Mouse (Mus musculus) embryonic facial prominence, embryonic 15.5 days (tissue): Measurements from ENCODE around the gene Kctd11. TPM values are rescaled to one million over a fixed set of nuclear protein-coding genes. Genes with fewer than 3 reads are reported as not detected.

Experiments
- ATAC-seq: fragments of 200-750 bp; cut with Nextera tagmentation; 2 replicates; pipeline ENCODE4 v1.8.0; 2017; ENCODE audit warnings: low read depth, moderate TSS enrichment; ENCODE audit not compliant: insufficient number of reproducible peaks, low FRiP score, low TSS enrichment
- H3K27ac ChIP-seq: fragments of 300-500 bp; sonication (generic); replicated peaks from 2 replicates; pipeline ENCODE4 v1.5.1; 2015; ENCODE audit warnings: mild to moderate bottlenecking, inconsistent platforms
- H3K27me3 ChIP-seq: fragments of 300-500 bp; sonication (generic); 2 replicates; pipeline ENCODE4 v1.6.1; 2015; ENCODE audit warnings: inconsistent platforms
- H3K36me3 ChIP-seq: fragments of 300-500 bp; sonication (generic); 2 replicates; pipeline ENCODE4 v1.6.1; 2015; ENCODE audit warnings: mild to moderate bottlenecking, inconsistent platforms
- H3K4me1 ChIP-seq: fragments of 300-500 bp; sonication (generic); 2 replicates; pipeline ENCODE4 v1.6.1; 2015; ENCODE audit warnings: inconsistent platforms
- H3K4me2 ChIP-seq: fragments of 300-500 bp; sonication (generic); replicated peaks from 2 replicates; pipeline ENCODE4 v1.6.1; 2015; ENCODE audit warnings: mild to moderate bottlenecking, inconsistent platforms
- H3K4me3 ChIP-seq: fragments of 300-500 bp; sonication (generic); replicated peaks from 2 replicates; pipeline ENCODE4 v1.5.1; 2015; ENCODE audit warnings: mild to moderate bottlenecking, inconsistent platforms
- H3K9ac ChIP-seq: fragments of 300-500 bp; sonication (generic); 2 replicates; pipeline ENCODE4 v1.6.1; 2015; ENCODE audit warnings: inconsistent platforms
- H3K9me3 ChIP-seq: fragments of 300-500 bp; sonication (generic); replicated peaks from 2 replicates; pipeline ENCODE4 v1.6.1; 2016; ENCODE audit warnings: inconsistent platforms
- WGBS: fragments of 180-500 bp; shearing (Covaris S2); methylation state at CpG from one replicate; pipeline ENCODE4 v1.1.7; 2015; 5-methylcytosine and 5-hydroxymethylcytosine counted together
- polyA plus RNA-seq: library from polyadenylated mRNA; unstranded; fragments of >200 nt; fragmentation: Nextera tagmentation; extraction: Ambion mirVana; gene quantifications from 2 replicates; pipeline ENCODE4 v1.2.1, GENCODE M21; 2015

The Kctd11 gene
- polyA plus RNA-seq, 1 experiment from 2014 or later, result 18.1 TPM

GRCm38 (mm10) chr11:69910781-69911560 lies 29.8 kb upstream of the Kctd11 start:
- no peak overlapping the region for H3K4me3 ChIP-seq
- no peak for ATAC-seq
- peaks cover 85% of the 10 kb centered on the region for H3K36me3 ChIP-seq
- H3K9me3 ChIP-seq, result no peaks in the 10 kb centered on the region
- H3K27me3 ChIP-seq, result no peaks in the 10 kb centered on the region
- 94% methylated on average over 17 of the region's 17 CpGs for WGBS
- H3K4me1 ChIP-seq, result peaks cover 25% of the 10 kb centered on the region
- no peak overlapping the region for H3K9ac ChIP-seq
- H3K4me2 ChIP-seq, result no peak overlapping the region
- no peak overlapping the region for H3K27ac ChIP-seq

GRCm38 (mm10) chr11:69910177-69910576 lies 29.0 kb upstream of the Kctd11 start:
- Histone ChIP-seq H3K27ac (no peak overlapping the region), H3K4me1 (peaks cover 17% of the 10 kb centered on the region), H3K4me3 (no peak overlapping the region), H3K4me2 (no peak overlapping the region), H3K27me3 (no peaks in the 10 kb centered on the region), H3K36me3 (peaks cover 85% of the 10 kb centered on the region), H3K9me3 (no peaks in the 10 kb centered on the region), H3K9ac (no peak overlapping the region)
- 91% methylated on average over 8 of the region's 8 CpGs for WGBS
- no peak for ATAC-seq

GRCm38 (mm10) chr11:69909174-69909573 lies 28.0 kb upstream of the Kctd11 start:
- Histone ChIP-seq H3K27me3 (no peaks in the 10 kb centered on the region), H3K9me3 (no peaks in the 10 kb centered on the region), H3K4me3 (no peak overlapping the region), H3K4me2 (no peak overlapping the region), H3K27ac (no peak overlapping the region), H3K4me1 (peaks cover 8% of the 10 kb centered on the region), H3K36me3 (peaks cover 89% of the 10 kb centered on the region), H3K9ac (no peak overlapping the region)
- no peak for ATAC-seq
- 86% methylated on average over 5 of the region's 5 CpGs for WGBS

- 92% methylated on average over 11 of the region's 11 CpGs for WGBS
- Histone ChIP-seq H3K4me3 (no peak overlapping the region), H3K4me2 (no peak overlapping the region), H3K36me3 (peaks cover 95% of the 10 kb centered on the region), H3K9ac (no peak overlapping the region), H3K9me3 (no peaks in the 10 kb centered on the region), H3K4me1 (peaks cover 8% of the 10 kb centered on the region), H3K27ac (no peak overlapping the region), H3K27me3 (no peaks in the 10 kb centered on the region)
- ATAC-seq, result no peak
Measured at GRCm38 (mm10) chr11:69908645-69909044, 27.4 kb upstream of the Kctd11 start.

- no peak overlapping the region for H3K4me2 ChIP-seq
- 97% methylated on average over 9 of the region's 9 CpGs for WGBS
- no peaks in the 10 kb centered on the region for H3K9me3 ChIP-seq
- H3K9ac ChIP-seq, result no peak overlapping the region
- ATAC-seq, result no peak
- H3K4me1 ChIP-seq, result peaks cover 22% of the 10 kb centered on the region
- no peaks in the 10 kb centered on the region for H3K27me3 ChIP-seq
- H3K4me3 ChIP-seq, result no peak overlapping the region
- H3K27ac ChIP-seq, result no peak overlapping the region
- peaks cover 55% of the 10 kb centered on the region for H3K36me3 ChIP-seq
Measured at GRCm38 (mm10) chr11:69904311-69904710, 23.1 kb upstream of the Kctd11 start.

GRCm38 (mm10) chr11:69902972-69903371 lies 21.8 kb upstream of the Kctd11 start:
- no peak for ATAC-seq
- H3K9me3 ChIP-seq, result no peaks in the 10 kb centered on the region
- no peak overlapping the region for H3K27ac ChIP-seq
- H3K4me1 ChIP-seq, result peaks cover 27% of the 10 kb centered on the region
- 87% methylated on average over 13 of the region's 13 CpGs for WGBS
- H3K4me3 ChIP-seq, result peak overlapping the region; percentile 72
- H3K9ac ChIP-seq, result no peak overlapping the region
- H3K36me3 ChIP-seq, result peaks cover 42% of the 10 kb centered on the region
- no peaks in the 10 kb centered on the region for H3K27me3 ChIP-seq
- peak overlapping the region; percentile 83 for H3K4me2 ChIP-seq

- Histone ChIP-seq H3K27me3 (no peaks in the 10 kb centered on the region), H3K4me1 (peaks cover 27% of the 10 kb centered on the region), H3K9me3 (no peaks in the 10 kb centered on the region), H3K36me3 (peaks cover 32% of the 10 kb centered on the region), H3K9ac (peak overlapping the region; percentile 86), H3K27ac (peak overlapping the region; percentile 99), H3K4me2 (peak overlapping the region; percentile 83), H3K4me3 (peak overlapping the region; percentile 72)
- ATAC-seq, result no peak
- under 1% methylated on average over 39 of the region's 39 CpGs for WGBS
Measured at GRCm38 (mm10) chr11:69901993-69902392, 20.8 kb upstream of the Kctd11 start.

- WGBS, result under 1% methylated on average over 42 of the region's 42 CpGs
Measured at GRCm38 (mm10) chr11:69901406-69901846, 20.2 kb upstream of the Kctd11 start.

GRCm38 (mm10) chr11:69900471-69901405 lies 19.5 kb upstream of the Kctd11 start, which contains the start of the genes 2810408A11Rik and Neurl4:
2810408A11Rik (minus strand) TSS chr11:69900987.
Neurl4 (plus strand) TSS chr11:69901072.
- peak; percentile 94 for ATAC-seq
- H3K4me2 ChIP-seq, result peak within 1 kb of the TSS; percentile 83

More at GRCm38 (mm10) chr11:69901406-69901846, 20.2 kb upstream of the Kctd11 start:
- Histone ChIP-seq H3K4me2 (peak overlapping the region; percentile 83), H3K36me3 (peaks cover 27% of the 10 kb centered on the region), H3K4me1 (peaks cover 27% of the 10 kb centered on the region), H3K27ac (peak overlapping the region; percentile 99), H3K27me3 (no peaks in the 10 kb centered on the region), H3K4me3 (peak overlapping the region; percentile 72), H3K9me3 (no peaks in the 10 kb centered on the region), H3K9ac (peak overlapping the region; percentile 86)
- peak; percentile 81 for ATAC-seq

GRCm38 (mm10) chr11:69899870-69900269 lies 18.7 kb upstream of the Kctd11 start:
- Histone ChIP-seq H3K9ac (peak overlapping the region; percentile 86; the same call in 1 of the 2 replicates), H3K9me3 (no peaks in the 10 kb centered on the region), H3K27me3 (no peaks in the 10 kb centered on the region), H3K4me2 (peak overlapping the region; percentile 83), H3K36me3 (peaks cover 12% of the 10 kb centered on the region), H3K4me3 (peak overlapping the region; percentile 72), H3K27ac (peak overlapping the region; percentile 99; the same call in 1 of the 2 replicates), H3K4me1 (peaks cover 27% of the 10 kb centered on the region)
- ATAC-seq, result no peak
- whole genome bisulfite sequencing, result 17% methylated on average over 4 of the region's 4 CpGs

More at GRCm38 (mm10) chr11:69900471-69901405, 19.5 kb upstream of the Kctd11 start, which contains the start of the genes 2810408A11Rik and Neurl4:
- no peaks in the 10 kb centered on the region for H3K9me3 ChIP-seq
- H3K4me3 ChIP-seq, result peak within 1 kb of the TSS; percentile 72
- peak within 1 kb of the TSS; percentile 86 for H3K9ac ChIP-seq
- peak within 1 kb of the TSS; percentile 99 for H3K27ac ChIP-seq
- H3K27me3 ChIP-seq, result no peaks in the 10 kb centered on the region
- under 1% methylated on average over 38 of the region's 38 CpGs for WGBS
- peaks cover 20% of the 10 kb centered on the region for H3K36me3 ChIP-seq
- H3K4me1 ChIP-seq, result peaks cover 27% of the 10 kb centered on the region

- Histone ChIP-seq H3K4me2 (no peak within 1 kb of the TSS), H3K27ac (no peak within 1 kb of the TSS), H3K9me3 (no peaks in the 10 kb centered on the region), H3K9ac (no peak within 1 kb of the TSS), H3K27me3 (no peaks in the 10 kb centered on the region), H3K4me3 (no peak within 1 kb of the TSS), H3K36me3 (no peaks in the 10 kb centered on the region), H3K4me1 (peaks cover 12% of the 10 kb centered on the region)
- WGBS, result 68% methylated on average over 4 of the region's 4 CpGs
- ATAC-seq, result no peak
Measured at GRCm38 (mm10) chr11:69895291-69895690, 14.1 kb upstream of the Kctd11 start, which contains the start of gene Acap1. Acap1 (minus strand) TSS chr11:69895539.
